Mouse (Mus musculus) forebrain, postnatal 0 days (tissue): ENCODE measurements around the gene Alkbh2. TPM values are rescaled to one million over a fixed set of nuclear protein-coding genes. Genes with fewer than 3 reads are reported as not detected.
A peak's percentile ranks its signal among the peaks of the same experiment; 100 is the strongest.

Source experiments
- ATAC-seq: fragments of 200-750 bp; cut with Nextera tagmentation; 2 replicates; pipeline ENCODE4 v1.8.0; 2017; ENCODE audit warnings: mild to moderate bottlenecking, moderate library complexity
- DNase-seq: peaks from one replicate; pipeline ENCODE4 v3.0.0-alpha.2; 2015
- H3K27ac ChIP-seq: fragments of 300-500 bp; sonication (generic); 2 replicates; pipeline ENCODE4 v1.5.1; 2014; ENCODE audit warnings: low read depth, mild to moderate bottlenecking, antibody characterized with exemption, low read length, moderate library complexity, mixed read lengths
- H3K27me3 ChIP-seq: fragments of 300-500 bp; sonication (generic); 2 replicates; pipeline ENCODE4 v1.6.1; 2014; ENCODE audit warnings: mild to moderate bottlenecking, low read length, mixed read lengths; ENCODE audit not compliant: insufficient read depth
- H3K36me3 ChIP-seq: fragments of 300-500 bp; sonication (generic); 2 replicates; pipeline ENCODE4 v1.6.1; 2014; ENCODE audit warnings: mild to moderate bottlenecking, moderate library complexity; ENCODE audit not compliant: insufficient read depth
- H3K4me1 ChIP-seq: fragments of 300-500 bp; sonication (generic); 2 replicates; pipeline ENCODE4 v1.6.1; 2014; ENCODE audit warnings: antibody characterized with exemption; ENCODE audit not compliant: insufficient read depth
- H3K4me2 ChIP-seq: fragments of 300-500 bp; sonication (generic); 2 replicates; pipeline ENCODE4 v1.6.1; 2014; ENCODE audit warnings: low read depth, mild to moderate bottlenecking, moderate library complexity
- H3K4me3 ChIP-seq: fragments of 300-500 bp; sonication (generic); 2 replicates; pipeline ENCODE4 v1.5.1; 2014; ENCODE audit warnings: low read depth, low read length, mixed read lengths
- H3K9ac ChIP-seq: fragments of 300-500 bp; sonication (generic); 2 replicates; pipeline ENCODE4 v1.6.1; 2014; ENCODE audit warnings: mild to moderate bottlenecking
- H3K9me3 ChIP-seq: fragments of 300-500 bp; sonication (generic); 2 replicates; pipeline ENCODE4 v1.6.1; 2016; ENCODE audit warnings: low read length
- CTCF ChIP-seq: sonication (generic); IDR thresholded peaks from 2 replicates; pipeline ENCODE4 v1.5.1; 2016; ENCODE audit warnings: antibody characterized with exemption, control low read depth, low read depth
- WGBS: fragments of 180-500 bp; shearing (Covaris S2); extraction: QIAGEN DNeasy Blood & Tissue Kit; methylation state at CpG from one replicate; pipeline ENCODE4 v1.1.7; 2014; 5-methylcytosine and 5-hydroxymethylcytosine counted together
- polyA plus RNA-seq: library from polyadenylated mRNA; unstranded; fragments of >200 nt; fragmentation: Nextera tagmentation; extraction: Ambion mirVana; gene quantifications from 2 replicates; pipeline ENCODE4 v1.2.1, GENCODE M21; 2015
- total RNA-seq: library from RNA; depleted of rRNA; stranded (reverse); fragments of >200 nt; gene quantifications from 2 replicates; pipeline ENCODE4 v1.2.3, GENCODE M21; 2014; rRNA removed

Alkbh2 gene
- total and polyA plus RNA-seq, 2 experiments from 2014 or later: 5.8 to 6.9 TPM

DNA sequence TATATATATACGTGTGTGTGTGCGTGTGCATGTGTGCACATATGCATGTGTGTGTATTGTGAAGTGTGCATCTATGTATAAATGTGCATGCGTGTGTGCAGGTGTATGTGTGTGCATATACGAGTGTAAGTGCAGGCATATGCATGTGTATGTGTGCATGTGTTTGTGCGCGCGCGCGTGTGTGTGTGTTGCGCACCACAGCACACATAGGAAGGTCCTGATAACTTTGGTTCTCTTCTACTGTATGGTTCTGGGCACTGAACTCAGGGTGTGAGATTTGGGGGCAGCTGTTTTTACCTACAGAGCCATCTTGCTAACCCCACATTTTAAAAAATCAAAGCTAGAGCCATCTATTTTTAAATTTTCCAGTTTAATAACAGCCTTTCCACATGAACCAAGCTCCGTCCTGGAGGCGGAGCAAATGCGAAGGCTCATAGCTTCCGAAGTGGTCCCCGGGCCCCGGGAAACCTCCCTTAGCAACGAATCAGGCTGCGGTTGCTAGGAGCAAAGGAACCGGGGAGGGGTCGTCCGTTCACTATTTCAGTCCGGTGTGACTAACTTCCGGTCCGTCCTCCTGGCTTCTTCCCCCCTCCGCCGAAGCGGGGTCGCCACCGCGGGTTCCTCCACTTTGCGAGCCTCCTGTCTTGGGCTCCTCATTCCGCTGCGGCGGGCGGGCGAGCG is 28.2 kb downstream of the Alkbh2 start:
- peak; percentile 96 for DNase-seq
- TF ChIP-seq CTCF: no peak
- 8% methylated on average over 36 of the region's 37 CpGs for WGBS
- Histone ChIP-seq H3K27ac (peak overlapping the region; percentile 77), H3K9me3 (no peaks in the 10 kb centered on the region), H3K4me1 (peaks cover 10% of the 10 kb centered on the region; the same call in 1 of the 2 replicates), H3K36me3 (peaks cover 12% of the 10 kb centered on the region; the same call in 1 of the 2 replicates), H3K27me3 (no peaks in the 10 kb centered on the region), H3K4me3 (peak overlapping the region; percentile 88), H3K4me2 (peak overlapping the region; percentile 96), H3K9ac (peak overlapping the region; percentile 92)
- ATAC-seq: peak; percentile 98

- H3K4me3 ChIP-seq: peak within 1 kb of the TSS; percentile 51
- no peaks in the 10 kb centered on the region for H3K36me3 ChIP-seq
- peak within 1 kb of the TSS; percentile 91 for H3K9ac ChIP-seq
- 2% methylated on average over 39 of the region's 40 CpGs for WGBS
- ATAC-seq (peak; percentile 91), DNase-seq (peak; percentile 88)
- H3K9me3 ChIP-seq: no peaks in the 10 kb centered on the region
- H3K4me2 ChIP-seq: peak within 1 kb of the TSS; percentile 58
- H3K27me3 ChIP-seq: no peaks in the 10 kb centered on the region
- peak; percentile 39 for TF ChIP-seq CTCF
- H3K4me1 ChIP-seq: 0 out of 2 replicates have a peak, but pooled peaks cover 4% of the 10 kb centered on the region
- H3K27ac ChIP-seq: peak within 1 kb of the TSS; percentile 96
These were observed 36.8 kb downstream of the Alkbh2 start, which contains the start of gene Svop for GRCm38 (mm10) chr5:114091057-114091807. Gene Svop, minus strand, starts transcription at chr5:114091570.

DNA sequence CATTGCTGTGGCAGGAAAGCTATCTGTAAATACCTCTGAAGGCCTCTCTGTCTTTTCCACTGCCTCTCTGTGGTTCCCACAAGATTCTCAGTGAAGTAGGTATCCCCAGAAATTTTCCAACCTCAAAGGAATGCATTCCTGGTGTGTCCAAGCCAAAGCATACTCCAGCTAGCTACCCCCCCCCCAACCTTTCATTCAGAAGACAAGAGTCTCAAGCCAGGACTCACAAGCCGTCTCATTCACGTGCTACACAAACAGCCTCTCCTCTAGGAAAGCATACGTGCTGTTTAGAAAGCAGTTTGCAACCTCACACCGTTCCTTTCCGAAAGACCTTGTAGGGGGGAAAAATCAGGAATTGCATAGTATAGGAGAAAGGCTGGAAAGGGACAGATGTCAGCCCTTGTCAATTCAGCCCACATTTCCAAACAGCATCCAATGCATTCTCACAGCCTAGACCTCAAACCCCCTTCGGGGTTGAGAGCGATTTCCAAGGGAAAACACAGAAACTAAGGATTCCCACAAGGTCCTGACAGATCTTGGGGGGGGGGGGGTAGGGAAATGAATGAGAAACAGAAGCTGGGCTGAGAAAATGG is 37.5 kb downstream of the Alkbh2 start:
- Histone ChIP-seq H3K27me3 (no peaks in the 10 kb centered on the region), H3K4me3 (peak overlapping the region; percentile 51), H3K9me3 (no peaks in the 10 kb centered on the region), H3K27ac (peak overlapping the region; percentile 96), H3K4me2 (peak overlapping the region; percentile 58), H3K9ac (peak overlapping the region; percentile 91), H3K36me3 (no peaks in the 10 kb centered on the region), H3K4me1 (0 out of 2 replicates have a peak, but pooled peaks cover 4% of the 10 kb centered on the region)
- no peak for TF ChIP-seq CTCF
- WGBS: 3% methylated on average over 7 of the region's 7 CpGs
- ATAC-seq (peak; percentile 8), DNase-seq (peak; percentile 39)

GRCm38 (mm10) chr5:114087875-114088480 is 40.0 kb downstream of the Alkbh2 start:
- DNase-seq: no peak
- ATAC-seq: no peak
- Histone ChIP-seq H3K9ac (no peak overlapping the region), H3K4me3 (no peak overlapping the region), H3K36me3 (no peaks in the 10 kb centered on the region), H3K4me2 (no peak overlapping the region), H3K27me3 (no peaks in the 10 kb centered on the region), H3K9me3 (no peaks in the 10 kb centered on the region), H3K27ac (no peak overlapping the region), H3K4me1 (0 out of 2 replicates have a peak, but pooled peaks cover 4% of the 10 kb centered on the region)
- WGBS: 65% methylated on average over 12 of the region's 12 CpGs
- TF ChIP-seq CTCF: no peak

- no peak overlapping the region for H3K9ac ChIP-seq
- no peak for DNase-seq
- ATAC-seq: no peak
- WGBS: 84% methylated on average over 14 of the region's 14 CpGs
- no peak overlapping the region for H3K27ac ChIP-seq
- no peak overlapping the region for H3K4me3 ChIP-seq
- H3K9me3 ChIP-seq: no peaks in the 10 kb centered on the region
- H3K36me3 ChIP-seq: no peaks in the 10 kb centered on the region
- H3K4me1 ChIP-seq: 0 out of 2 replicates have a peak, but pooled peaks cover 4% of the 10 kb centered on the region
- no peaks in the 10 kb centered on the region for H3K27me3 ChIP-seq
- TF ChIP-seq CTCF: no peak
- H3K4me2 ChIP-seq: no peak overlapping the region
These were observed 42.5 kb downstream of the Alkbh2 start for GRCm38 (mm10) chr5:114085501-114085900.

DNA sequence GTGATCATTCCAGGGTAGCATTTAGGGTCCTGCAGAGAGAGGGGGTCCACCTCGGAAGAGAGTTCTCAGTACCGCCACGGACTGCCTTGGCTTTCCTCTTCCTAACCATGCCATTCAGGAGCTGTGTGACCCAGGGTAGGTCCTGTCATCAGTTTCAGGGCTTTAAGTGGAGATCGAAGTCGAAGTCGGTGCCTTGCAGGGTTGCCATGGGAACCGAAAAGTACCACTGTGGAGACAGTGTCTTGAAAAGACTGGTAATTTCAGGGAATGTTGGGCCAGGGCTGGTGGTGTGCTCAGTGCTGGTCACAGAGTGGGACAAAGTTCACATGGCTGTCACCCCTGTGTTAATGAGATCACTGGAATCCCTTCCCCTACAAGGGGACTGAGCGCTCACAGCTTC is 51.0 kb downstream of the Alkbh2 start:
- TF ChIP-seq CTCF: no peak
- DNase-seq: peak; percentile 33
- Histone ChIP-seq H3K9ac (no peak overlapping the region), H3K4me2 (no peak overlapping the region), H3K4me1 (no peaks in the 10 kb centered on the region), H3K27me3 (no peaks in the 10 kb centered on the region), H3K4me3 (no peak overlapping the region), H3K36me3 (no peaks in the 10 kb centered on the region), H3K9me3 (no peaks in the 10 kb centered on the region), H3K27ac (no peak overlapping the region)
- 52% methylated on average over 8 of the region's 8 CpGs for WGBS
- ATAC-seq: peak; percentile 54

Other genes starting within 250 kb of the Alkbh2 start
- gene Coro1c, start 219.5 kb downstream of the Alkbh2 start, total RNA-seq: 159 and 178 TPM in 2 replicates
- 148 and 167 TPM in 2 replicates for gene Coro1c, start 219.5 kb downstream of the Alkbh2 start, polyA plus RNA-seq
- gene Ssh1, start 134.3 kb downstream of the Alkbh2 start, total RNA-seq: 7.9 and 11.5 TPM in 2 replicates
- gene Ssh1, start 134.3 kb downstream of the Alkbh2 start, polyA plus RNA-seq: 8.2 and 10.4 TPM in 2 replicates
- gene Dao, start 124.5 kb downstream of the Alkbh2 start, total RNA-seq: not detected in 2 replicates
- gene Dao, start 124.5 kb downstream of the Alkbh2 start, polyA plus RNA-seq: not detected in 2 replicates
- 28.5 and 47.7 TPM in 2 replicates for gene Usp30, start 62.8 kb downstream of the Alkbh2 start, total RNA-seq
- gene Usp30, start 62.8 kb downstream of the Alkbh2 start, polyA plus RNA-seq: 14.4 and 18.0 TPM in 2 replicates
- 153 and 177 TPM in 2 replicates for gene Svop, start 36.6 kb downstream of the Alkbh2 start, total RNA-seq
- gene Svop, start 36.6 kb downstream of the Alkbh2 start, polyA plus RNA-seq: 89.7 and 97.5 TPM in 2 replicates
- 6.7 and 7.8 TPM in 2 replicates for gene Ung, start 2.2 kb upstream of the Alkbh2 start, total RNA-seq
- gene Ung, start 2.2 kb upstream of the Alkbh2 start, polyA plus RNA-seq: 7.5 and 9.1 TPM in 2 replicates
- gene Acacb, start 18.3 kb upstream of the Alkbh2 start, total RNA-seq: 2.0 and 4.0 TPM in 2 replicates
- 2.7 and 4.3 TPM in 2 replicates for gene Acacb, start 18.3 kb upstream of the Alkbh2 start, polyA plus RNA-seq
- gene Foxn4, start 145.6 kb upstream of the Alkbh2 start, total RNA-seq: 0.62 and 0.67 TPM in 2 replicates
- gene Foxn4, start 145.6 kb upstream of the Alkbh2 start, polyA plus RNA-seq: 0.52 and 0.76 TPM in 2 replicates
- gene Myo1h, start 160.9 kb upstream of the Alkbh2 start, total RNA-seq: 0.67 and 0.77 TPM in 2 replicates
- gene Myo1h, start 160.9 kb upstream of the Alkbh2 start, polyA plus RNA-seq: 0.44 and 0.63 TPM in 2 replicates